Mouse (Mus musculus): Measurements from ENCODE around the gene Psmb5. TPM values are rescaled to one million over a fixed set of nuclear protein-coding genes. Genes with fewer than 3 reads are reported as not detected.
A peak's percentile ranks its signal among the peaks of the same experiment; 100 is the strongest.

Gene Psmb5
- total RNA-seq, 2 experiments from 2014 or later, result 208 to 218 TPM

DNA sequence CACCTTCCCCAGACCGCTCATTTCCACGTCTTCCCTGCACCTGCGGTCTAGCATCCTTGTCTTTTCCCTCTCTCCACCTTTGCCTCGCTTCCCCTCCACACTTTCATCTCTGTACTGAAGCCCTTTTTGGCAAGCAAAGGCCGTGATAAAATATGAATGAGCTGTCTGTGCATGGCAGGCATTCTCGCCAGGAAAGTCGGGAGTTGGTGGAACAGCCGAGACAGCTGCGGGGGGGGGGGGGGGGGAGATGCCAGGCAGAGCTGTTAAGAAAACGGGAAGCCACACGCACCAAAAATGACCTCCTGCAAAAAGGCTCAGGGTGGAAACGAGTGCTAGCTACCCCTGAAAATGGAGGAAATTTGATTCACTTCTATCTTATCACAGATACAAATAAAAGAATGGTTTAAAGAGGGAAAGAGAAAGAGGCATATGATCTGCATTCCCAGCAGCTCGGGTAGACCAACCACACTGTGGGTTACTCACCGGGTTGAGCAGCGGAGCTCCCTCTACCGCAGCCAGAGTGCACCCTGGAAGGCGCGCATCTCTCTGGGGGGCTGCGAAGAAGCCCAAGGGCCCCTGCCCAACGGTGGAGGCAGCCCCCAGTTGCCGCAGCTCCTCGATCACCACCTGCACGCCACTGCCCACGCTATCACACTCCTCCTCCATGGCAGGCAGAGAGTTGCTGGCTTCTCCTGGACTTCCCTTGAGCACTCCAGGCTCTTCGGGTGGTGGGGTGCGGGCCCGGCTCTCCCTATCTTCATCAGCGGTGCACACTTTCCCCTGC, 23.0 kb downstream of the Psmb5 start:
- DNase-seq (ENCODE audit: extremely low spot score in 1 of 2, low spot score in 1 of 2), result no peak

DNA sequence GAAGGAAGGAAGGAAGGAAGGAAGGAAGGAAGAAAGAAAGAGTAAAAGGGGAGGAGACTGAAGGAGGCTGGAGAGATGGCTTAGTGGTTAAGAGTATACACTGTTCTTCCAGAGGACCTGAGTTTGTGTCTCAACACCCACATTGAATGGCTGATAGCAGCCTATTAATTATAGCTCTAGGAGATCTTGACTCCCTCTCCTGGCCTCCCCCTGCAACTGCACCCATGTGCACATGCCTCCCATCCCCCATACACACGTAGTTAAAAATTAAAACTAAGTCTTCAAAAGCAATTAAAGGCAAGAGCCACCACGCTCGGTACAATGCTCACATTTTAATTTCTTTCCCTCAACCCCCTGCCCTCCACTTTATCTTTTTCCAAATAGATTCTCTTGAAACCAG, 23.8 kb downstream of the Psmb5 start:
- no peak for DNase-seq (ENCODE audit: extremely low spot score in 1 of 2, low spot score in 1 of 2)

DNA sequence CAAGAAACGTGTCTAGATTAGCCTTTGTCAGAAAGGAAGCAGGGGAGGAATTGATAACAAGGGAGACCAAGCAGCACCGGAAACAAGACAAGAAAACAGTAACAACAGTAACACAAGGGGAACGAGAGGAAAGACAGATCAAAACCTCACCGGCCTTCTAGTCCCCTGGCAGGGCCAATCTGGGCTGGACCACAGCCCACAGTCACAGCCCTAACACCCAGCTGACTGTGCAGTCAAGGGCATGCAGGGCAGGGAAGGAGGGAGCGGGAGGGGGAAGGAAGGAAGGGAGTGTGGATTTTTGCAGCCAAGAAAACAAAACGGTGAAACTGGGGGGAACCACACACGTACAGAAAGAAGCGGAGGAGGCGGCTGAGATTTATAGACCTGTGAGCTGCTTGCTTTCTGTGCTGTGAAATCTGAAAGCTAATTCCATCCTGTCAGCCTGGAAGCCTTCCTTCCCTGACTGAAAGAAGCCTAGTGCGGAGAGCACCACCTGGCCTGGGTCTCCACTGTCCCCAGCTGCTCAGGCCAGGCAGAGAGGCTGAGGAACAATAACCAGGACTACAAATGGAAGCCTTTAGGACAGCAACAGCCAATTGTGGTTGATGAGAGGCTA, 25.4 kb downstream of the Psmb5 start:
- no peak for DNase-seq (ENCODE audit: extremely low spot score in 1 of 2, low spot score in 1 of 2)

DNA sequence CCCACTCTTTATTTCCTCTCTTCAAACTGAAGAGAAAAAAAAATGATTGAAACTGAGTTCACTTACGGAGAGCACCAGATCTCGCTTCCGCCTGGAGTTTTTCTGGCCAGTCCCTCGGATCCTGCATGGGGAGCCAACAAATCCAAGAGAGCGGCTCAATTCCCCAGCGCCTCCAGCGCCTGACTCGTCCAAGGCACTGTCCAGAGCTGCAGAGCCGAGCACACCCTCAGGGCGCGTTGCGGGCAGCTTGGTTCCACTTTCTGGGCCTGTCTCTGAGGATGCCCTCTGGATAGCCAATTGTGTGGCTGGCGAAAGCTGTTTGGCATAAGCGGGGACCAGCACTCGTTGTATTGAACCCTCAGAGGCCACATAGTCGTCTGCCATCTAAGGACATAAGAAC, 26.8 kb downstream of the Psmb5 start:
- no peak for DNase-seq (ENCODE audit: extremely low spot score in 1 of 2, low spot score in 1 of 2)

DNA sequence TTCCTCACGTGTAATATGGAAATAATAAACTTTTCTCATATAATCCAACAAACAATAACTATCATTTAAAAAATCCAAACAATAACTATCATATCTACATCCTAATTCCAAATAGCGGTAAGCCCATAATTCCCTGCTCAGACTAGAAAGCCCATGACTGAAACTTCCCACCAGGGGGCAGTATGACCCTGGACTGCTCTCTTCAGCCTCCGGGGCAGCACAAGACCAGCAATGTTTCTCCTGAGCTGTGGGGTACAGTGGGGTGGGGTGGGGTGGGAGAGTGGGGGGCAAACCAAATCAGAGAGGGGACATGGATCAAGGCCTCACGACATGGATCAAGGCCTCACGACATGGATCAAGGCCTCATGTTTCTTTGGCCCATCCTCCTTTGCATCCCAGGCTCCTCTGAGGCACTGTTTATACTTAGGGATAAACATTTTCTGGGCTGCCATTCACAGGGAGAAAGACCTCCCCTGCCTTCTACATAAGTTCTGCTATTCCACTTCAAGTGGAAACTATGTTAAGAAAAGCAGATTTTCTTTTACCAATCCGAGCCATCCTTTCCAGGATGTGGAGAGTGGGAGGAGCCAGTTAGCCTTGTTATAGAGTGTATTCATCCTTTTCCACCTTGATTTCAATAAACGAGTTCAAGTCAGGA, 34.0 kb downstream of the Psmb5 start:
- peak in 1 of 2 experiments; percentile 66 for DNase-seq (ENCODE audit: extremely low spot score in 1 of 2, low spot score in 1 of 2)

DNA sequence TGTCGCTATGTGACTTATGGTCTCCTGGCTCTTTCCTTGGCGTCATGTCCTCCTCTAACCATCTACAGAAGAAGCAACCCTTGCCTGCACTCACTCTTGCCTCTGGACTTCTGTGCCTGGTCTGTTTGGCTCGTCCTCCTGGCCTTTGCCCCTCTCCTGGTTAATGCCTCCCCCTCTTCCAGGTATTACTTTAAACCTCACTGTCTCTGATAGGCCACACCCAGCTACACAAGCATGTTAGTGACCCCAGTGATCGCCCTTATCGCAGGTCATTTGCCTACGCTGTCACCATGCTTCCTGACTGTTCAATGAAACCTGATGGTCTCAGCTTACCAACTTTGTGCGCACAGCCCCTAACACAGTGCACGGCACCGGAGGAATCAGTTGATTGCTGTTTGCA, 35.3 kb downstream of the Psmb5 start:
- no peak for DNase-seq (ENCODE audit: extremely low spot score in 1 of 2, low spot score in 1 of 2)

DNA sequence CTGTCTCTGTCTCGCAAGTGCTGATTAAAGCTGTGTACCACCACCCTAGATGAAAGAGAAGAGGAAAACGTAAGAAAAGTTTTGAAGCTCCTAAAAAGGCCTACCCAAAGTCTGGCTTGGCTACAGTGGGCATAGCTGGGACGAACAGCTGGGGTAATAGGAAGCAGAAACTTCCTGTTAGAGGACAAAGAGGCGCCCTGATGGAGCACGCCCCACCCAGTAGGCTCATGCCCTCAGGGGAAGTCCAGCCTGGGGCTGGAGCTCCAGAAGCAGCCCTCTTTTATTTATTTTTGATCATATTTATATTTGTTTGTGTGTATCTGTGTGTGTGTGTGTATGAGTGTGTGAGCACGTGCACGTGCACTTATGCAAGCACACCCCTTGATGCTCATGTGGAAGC, 38.2 kb downstream of the Psmb5 start:
- DNase-seq (ENCODE audit: extremely low spot score in 1 of 2, low spot score in 1 of 2), result no peak

DNA sequence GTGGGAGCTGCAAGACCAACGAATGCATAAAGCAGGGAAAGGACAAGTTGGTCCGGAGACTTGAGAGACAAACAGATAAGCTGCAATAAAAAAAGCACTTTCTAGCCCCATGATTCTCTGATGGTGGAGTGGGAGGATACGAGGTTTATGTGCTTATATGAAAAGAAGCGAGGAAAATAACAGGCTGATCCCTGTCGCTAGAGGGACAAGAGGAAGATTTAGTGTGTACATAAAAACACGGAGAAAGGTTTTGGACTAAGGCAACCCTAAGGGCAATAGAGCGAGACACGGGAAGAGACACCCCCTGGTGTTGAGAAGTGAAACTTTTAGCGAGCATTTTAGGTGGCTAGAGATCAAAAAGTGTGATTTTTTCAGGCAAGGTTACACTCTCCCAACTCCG, 39.8 kb downstream of the Psmb5 start:
- no peak for DNase-seq (ENCODE audit: extremely low spot score in 1 of 2, low spot score in 1 of 2)

DNA sequence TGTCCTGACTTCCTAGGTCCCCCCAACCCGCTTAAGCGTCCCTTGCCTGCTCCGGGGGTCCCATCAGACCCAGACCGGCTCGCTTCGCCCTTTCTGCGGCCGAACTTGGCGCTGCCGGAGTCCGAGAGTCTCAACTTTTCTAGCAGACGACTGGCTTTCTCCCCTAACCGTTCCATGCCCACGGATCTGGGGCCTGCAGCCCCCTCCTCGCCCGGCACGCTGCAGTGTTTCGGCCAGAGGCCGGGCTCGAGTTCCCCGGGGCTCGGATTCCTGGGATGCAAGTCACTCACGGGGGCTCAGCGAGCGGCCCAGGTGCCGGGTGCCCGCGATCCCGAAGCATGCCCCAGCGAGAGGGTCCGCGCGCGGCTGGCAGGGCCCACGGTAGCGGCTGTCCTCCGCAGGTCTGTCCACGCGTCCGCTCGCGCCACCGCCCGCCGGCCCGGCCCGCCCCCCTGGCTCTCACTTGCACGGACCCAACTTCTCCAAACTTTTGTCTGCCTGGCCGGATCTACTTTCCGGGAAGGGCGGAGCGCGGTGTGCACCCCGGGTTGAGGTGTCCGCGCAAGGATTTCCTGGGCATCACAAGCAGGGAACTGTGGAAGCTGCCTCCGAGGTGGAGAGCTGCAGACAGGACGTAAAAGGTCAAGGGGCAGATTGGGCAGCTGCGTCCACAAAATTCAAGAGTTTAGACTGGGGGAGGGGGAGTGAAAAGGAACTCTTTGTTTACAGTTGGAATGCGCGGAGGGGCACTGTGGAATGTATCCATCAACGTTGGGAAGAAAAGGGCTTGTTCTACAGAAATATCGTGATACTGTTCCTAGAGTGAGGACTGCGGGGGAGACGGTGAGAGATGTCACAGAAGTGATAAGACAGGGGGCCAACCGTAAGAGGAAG, 40.5 kb downstream of the Psmb5 start, which contains the start of gene Ajuba:
Gene Ajuba, minus strand, starts transcription at position 470 of the 894 bp plus-strand sequence.
- DNase-seq (ENCODE audit: extremely low spot score in 1 of 2, low spot score in 1 of 2), result peak; percentile 33 to 51

DNA sequence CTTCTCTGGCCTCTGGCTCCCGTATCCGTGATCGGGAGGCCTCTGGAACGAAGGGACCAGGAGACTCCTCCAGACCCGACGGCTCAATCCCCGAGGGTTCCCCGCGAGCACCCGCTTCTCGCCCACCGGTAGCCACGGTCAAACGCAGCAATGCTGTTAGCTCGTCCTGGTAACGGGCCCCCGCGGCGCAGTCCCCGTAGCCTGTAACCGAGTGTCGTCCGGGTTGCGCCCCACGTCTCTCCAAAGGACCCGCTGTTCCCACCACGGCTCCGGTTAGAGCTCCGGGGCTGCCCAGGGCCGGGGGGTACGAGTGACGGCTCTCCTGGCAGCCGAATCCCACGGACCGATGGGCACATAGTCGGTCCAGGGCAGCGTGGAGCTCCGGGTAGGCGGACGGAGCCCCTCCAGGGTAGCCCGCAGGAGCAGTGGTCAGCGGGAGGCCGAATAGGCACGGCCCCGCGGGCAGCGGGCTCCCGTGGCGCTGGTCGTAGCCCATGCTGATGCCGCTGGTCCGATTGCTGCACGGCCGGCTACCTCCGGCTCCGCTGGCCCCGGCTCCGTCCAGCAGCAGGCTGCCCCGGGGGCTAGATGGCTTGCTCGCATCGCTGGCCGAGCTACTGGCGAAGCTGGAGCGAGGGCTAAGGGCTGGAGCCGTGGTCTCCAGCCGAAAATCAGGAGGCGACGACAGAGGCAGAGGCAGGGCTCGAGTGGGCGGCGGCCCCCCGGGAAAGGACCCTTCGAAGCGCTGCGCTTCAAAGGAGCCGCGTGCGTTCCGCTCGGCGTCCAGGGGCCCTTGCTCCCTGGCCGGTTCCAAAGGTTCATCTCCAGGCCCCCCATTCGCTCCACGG, 41.4 kb downstream of the Psmb5 start:
- no peak for DNase-seq (ENCODE audit: extremely low spot score in 1 of 2, low spot score in 1 of 2)

DNA sequence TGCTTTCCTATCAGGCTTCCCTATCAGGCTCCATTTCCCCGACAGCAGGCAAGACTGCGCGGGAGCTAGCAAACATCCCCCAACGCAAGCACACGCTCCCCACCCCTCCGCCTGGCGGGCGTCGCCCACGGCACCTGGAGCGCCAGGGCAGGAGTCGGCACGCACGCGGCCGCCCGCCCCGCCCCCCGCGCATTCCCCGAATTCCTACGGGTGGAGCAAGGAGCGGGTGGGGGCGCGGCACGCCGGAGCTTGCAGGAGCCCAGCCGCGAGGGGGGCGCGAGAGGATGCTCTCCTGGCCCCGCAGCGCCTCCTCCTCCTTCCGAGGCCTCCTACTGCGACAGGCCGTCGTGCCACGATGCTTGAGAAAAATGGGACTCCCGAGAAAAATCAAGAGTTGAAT, 42.2 kb downstream of the Psmb5 start:
- DNase-seq (ENCODE audit: extremely low spot score in 1 of 2, low spot score in 1 of 2), result no peak

DNA sequence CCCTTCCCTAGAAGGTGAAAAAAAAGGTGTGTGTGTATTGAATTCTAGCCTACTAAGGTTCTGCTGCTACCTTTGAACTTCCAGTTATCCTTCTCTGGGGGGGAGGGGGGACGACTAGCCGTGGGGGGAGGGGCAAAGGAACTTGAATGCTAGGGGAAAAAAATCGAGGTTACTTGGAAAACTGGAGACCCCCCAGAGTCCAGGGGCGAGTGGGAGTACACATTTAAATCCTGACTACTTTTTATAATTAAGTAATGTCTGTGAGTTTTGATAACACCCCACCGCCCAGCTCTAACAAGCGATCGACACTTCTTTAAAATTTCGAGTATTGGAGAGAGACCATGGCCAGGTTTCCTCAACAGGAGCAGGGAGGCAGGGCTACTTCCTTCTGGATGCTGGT, 42.8 kb downstream of the Psmb5 start:
- no peak for DNase-seq (ENCODE audit: extremely low spot score in 1 of 2, low spot score in 1 of 2)

DNA sequence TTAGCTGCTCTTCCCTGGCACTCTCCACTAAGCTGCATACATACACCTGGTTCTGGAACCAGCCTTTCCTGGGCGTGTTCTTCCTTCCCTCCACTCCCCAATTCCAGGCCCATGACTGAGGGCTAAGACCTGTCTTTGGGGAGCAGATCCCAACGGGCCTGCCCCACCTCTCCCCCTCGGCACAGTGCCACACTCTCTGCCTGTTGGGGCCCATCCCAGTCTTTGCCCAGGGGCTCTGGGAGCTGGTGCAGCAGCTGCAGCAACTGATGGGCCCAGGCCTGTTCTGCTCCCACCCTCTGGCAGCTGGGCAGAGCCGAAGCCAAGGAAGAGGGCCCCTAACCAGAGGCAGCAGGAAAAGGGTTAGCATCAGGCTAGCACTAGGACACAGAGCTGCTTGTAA, 43.6 kb downstream of the Psmb5 start:
- no peak for DNase-seq (ENCODE audit: extremely low spot score in 1 of 2, low spot score in 1 of 2)

DNA sequence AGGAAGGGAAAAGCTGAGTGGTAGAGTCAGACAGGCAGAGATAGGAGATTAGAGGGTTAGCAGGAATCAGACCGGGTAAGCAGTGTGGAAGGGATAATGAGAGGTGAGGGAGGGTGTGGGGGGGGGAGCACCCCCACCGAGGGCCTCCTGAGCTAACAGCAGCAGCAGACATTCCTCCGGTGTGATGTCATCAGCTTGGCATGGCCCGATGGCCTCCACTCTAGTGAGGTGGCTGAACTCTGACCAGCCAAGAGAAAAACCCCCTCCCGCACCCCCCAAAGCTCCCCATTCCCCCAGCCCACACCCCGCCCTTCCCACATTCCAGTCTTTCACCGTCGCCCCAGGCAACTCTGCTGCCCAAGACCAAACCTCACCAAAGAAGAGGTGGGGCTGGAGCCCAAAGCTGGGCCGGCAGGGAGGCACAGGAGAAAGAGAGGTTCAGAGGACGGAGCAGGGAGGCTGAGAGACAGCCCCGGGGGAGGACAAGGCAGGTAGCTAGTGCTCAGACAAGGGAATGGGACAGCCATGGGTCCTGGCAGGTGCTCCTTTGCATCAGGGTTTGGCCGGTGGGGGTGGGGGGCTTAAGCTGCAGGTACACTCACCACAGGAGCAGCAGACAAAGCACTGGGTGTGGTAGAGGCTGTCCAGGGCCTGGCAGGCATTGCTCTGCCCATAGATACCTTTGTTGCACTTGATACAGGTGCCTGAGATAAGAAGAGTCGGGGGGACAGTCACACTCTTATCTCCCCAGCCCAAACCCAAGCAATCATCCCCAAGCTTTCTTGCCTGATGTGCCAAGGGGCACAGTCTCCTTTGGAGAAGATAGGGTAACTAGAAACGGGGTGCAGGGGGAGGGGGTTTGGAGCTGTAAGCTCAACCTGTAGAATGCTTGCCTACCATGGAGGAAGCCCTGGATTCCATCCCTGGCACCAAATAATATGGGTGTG, 44.8 kb downstream of the Psmb5 start:
- DNase-seq (ENCODE audit: extremely low spot score in 1 of 2, low spot score in 1 of 2), result no peak

DNA sequence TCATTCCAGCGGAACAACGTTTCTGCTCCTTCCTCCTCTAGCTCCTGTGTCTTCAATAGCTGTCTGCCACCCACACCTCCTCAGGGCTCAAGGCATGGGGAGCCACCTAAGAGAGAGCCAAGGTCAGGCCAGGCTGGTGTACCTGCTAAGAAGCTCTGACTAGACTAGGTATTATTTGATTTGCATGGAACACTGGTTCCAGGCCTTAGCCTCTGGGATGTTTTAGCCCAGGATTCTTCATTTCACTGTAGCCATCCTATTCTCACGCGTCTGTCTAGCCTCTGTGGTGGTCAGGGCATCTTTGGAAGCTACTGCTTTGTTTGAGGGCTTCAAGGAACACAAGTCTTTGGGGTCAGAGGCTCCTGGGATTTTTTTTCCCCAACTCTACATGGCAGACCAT, 45.7 kb downstream of the Psmb5 start:
- DNase-seq (ENCODE audit: extremely low spot score in 1 of 2, low spot score in 1 of 2), result no peak

DNA sequence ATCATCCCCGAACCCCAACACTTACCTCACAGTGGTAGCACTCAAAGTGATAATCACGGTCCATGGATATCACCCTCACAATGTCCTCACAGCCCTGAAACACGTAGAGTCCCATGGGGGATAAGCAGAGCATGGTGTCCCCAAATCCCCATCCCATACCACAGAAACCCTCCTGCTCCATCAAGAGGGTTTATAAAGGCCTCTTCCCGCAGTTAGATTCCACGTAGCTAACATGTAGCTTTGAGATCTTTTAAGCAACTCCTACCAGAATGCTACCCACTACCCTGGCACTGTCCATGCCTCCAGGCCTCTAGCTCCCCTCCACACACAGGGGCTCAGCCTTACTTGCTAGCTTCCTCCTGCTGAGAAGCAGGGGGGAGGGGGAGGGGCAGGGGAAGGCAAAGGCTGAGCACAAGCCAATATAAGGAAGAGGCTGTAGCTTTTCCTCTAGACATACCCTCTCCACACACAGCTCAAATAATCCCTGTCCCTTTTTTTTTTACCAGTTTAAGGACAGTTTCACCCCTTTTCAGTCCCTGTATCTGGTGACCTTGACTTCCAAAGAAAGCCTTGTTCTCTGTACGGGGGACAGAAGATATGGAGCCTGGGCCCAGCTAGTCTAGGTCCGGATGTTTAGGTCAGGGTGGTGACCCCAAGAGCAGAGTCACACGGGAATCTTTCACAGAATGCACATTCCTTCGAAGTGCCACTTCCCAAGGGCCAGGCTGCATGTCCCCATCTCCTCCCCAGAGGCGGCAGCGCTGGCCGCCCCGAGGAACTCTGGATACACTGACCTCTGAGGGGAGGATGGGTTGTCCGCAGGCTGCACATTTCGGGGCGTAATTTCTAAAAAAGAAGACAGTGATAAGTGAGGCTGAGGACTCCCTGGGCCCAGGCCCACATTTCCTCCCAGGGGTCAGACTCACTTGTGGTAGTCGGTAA, 48.1 kb downstream of the Psmb5 start:
- no peak for DNase-seq (ENCODE audit: extremely low spot score in 1 of 2, low spot score in 1 of 2)

DNA sequence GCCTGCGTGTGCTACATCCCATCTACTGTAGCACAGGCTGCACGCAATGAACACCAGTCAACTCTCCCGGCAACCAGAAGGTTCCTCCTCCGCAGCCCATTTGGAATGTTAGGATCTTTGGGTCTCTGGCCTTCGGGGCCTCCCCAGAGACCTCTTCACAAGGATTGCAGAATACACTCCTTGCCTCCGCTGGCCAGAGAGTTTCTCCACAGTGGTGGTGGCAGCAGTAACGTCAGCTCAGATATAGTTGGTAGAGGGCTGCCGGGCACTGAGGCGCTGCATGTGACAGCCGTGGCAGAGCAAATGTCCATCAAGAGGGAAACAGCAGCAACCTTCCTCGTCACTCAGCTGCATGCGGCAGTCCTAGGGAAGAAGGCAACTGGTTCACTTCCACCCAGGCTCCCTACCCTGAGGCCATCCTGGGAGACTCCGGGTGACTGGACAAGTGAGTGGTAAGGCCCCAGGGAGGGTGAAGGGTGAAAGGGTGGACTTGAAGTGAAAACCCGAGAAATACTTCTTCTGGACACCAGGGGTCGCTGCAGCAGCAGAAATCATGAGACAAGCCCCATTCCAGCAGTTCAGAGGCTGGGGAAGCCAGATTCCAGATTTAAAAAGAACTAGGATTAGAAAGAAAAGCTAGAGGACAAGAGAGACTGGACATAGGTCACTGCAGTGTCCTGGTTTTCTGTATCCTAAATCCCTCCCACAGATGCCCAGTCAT, 49.0 kb downstream of the Psmb5 start:
- peak; percentile 63 to 80 for DNase-seq (ENCODE audit: extremely low spot score in 1 of 2, low spot score in 1 of 2)
